Mouse (Mus musculus) adrenal gland, adult 18-20 months (tissue): ENCODE results near the gene Lemd1. TPM values are rescaled to one million over a fixed set of nuclear protein-coding genes. Genes with fewer than 3 reads are reported as not detected.

Experiments
- microRNA-seq, 2 experiments: library from miRNA; unstranded; fragments of <30 nt; microRNA quantifications; one replicate each; pipeline ENCODE4 v1.2.0; 2021; ENCODE audit warnings: borderline number of aligned reads in 2 of 2
- total RNA-seq, 2 experiments: library from RNA; stranded (reverse); gene quantifications; 1 replicate in 1 of 2; 2 replicates in 1 of 2; pipeline ENCODE4 v1.2.3; 2021

Lemd1 gene
- total RNA-seq, 2 experiments from 2014 or later: 0.43 TPM; not detected in 1

Small RNA genes lying within 50 kb of the gene (microRNA-seq; reads per million reads assigned to microRNA genes)
- 3.1 to 6.1 reads per million in 2 experiments for gene Mir135b

Other genes starting within 250 kb of the Lemd1 start
- gene Slc45a3, start 228.5 kb upstream of the Lemd1 start, total RNA-seq: 10 to 100 TPM; 22.9 to 33.6 TPM
- 10 to 100 TPM; 79.8 to 86.4 TPM for gene Elk4, start 183.8 kb upstream of the Lemd1 start, total RNA-seq
- 10 to 100 TPM; 13.3 to 31.0 TPM for gene Mfsd4a, start 123.4 kb upstream of the Lemd1 start, total RNA-seq
- gene Cdk18, start 51.7 kb upstream of the Lemd1 start, total RNA-seq: 10 to 100 TPM; 16.1 to 16.3 TPM
- gene AC124108.1, start within 50 bp of the Lemd1 start, total RNA-seq: not detected
- not detected for gene Gm10188, start 38.3 kb downstream of the Lemd1 start, total RNA-seq
- 100 to 1,000 TPM; 114 to 144 TPM for gene Klhdc8a, start 107.2 kb downstream of the Lemd1 start, total RNA-seq
- gene Nuak2, start 124.7 kb downstream of the Lemd1 start, total RNA-seq: 1 to 10 TPM; 4.6 to 6.9 TPM
- gene Tmcc2, start 199.8 kb downstream of the Lemd1 start, total RNA-seq: 10 to 100 TPM in 1 of 2 experiments, 1 to 10 TPM in 1; 8.5 to 10.5 TPM
- 10 to 100 TPM; 22.4 to 24.3 TPM for gene Dstyk, start 226.1 kb downstream of the Lemd1 start, total RNA-seq